Mouse (Mus musculus) yolk sac, embryonic 10.5 days (tissue): ENCODE measurements around the gene Mtor.

Experiments used
- DNase-seq: peaks from one replicate; pipeline ENCODE4 v3.0.0-alpha.2; 2017; ENCODE audit warnings: low spot score

Gene Mtor

GRCm38 (mm10) chr4:148487841-148488240 lies 39.4 kb downstream of the Mtor start:
- no peak for DNase-seq

GRCm38 (mm10) chr4:148490502-148490901 lies 42.1 kb downstream of the Mtor start:
- DNase-seq = no peak

- DNase-seq = no peak
Measured at GRCm38 (mm10) chr4:148491448-148491847, 43.0 kb downstream of the Mtor start.

- DNase-seq = no peak
Measured at GRCm38 (mm10) chr4:148495160-148495559, 46.7 kb downstream of the Mtor start.

- DNase-seq = no peak
Measured at GRCm38 (mm10) chr4:148495874-148496689, 47.7 kb downstream of the Mtor start.

GRCm38 (mm10) chr4:148500410-148500867 lies 52.0 kb downstream of the Mtor start, which contains the start of gene Angptl7:
Angptl7 (minus strand) TSS chr4:148500460.
- no peak for DNase-seq

- DNase-seq = no peak
Measured at GRCm38 (mm10) chr4:148504497-148504959, 56.1 kb downstream of the Mtor start.

- no peak for DNase-seq
Measured at GRCm38 (mm10) chr4:148507585-148507984, 59.2 kb downstream of the Mtor start.

- no peak for DNase-seq
Measured at GRCm38 (mm10) chr4:148508084-148508849, 59.9 kb downstream of the Mtor start.

- DNase-seq = no peak
Measured at GRCm38 (mm10) chr4:148509450-148510084, 61.2 kb downstream of the Mtor start.

GRCm38 (mm10) chr4:148510691-148511090 lies 62.3 kb downstream of the Mtor start:
- no peak for DNase-seq

GRCm38 (mm10) chr4:148511334-148511733 lies 62.9 kb downstream of the Mtor start:
- DNase-seq = no peak

GRCm38 (mm10) chr4:148513021-148513559 lies 64.7 kb downstream of the Mtor start:
- DNase-seq = no peak

GRCm38 (mm10) chr4:148515313-148515712 lies 66.9 kb downstream of the Mtor start:
- no peak for DNase-seq

- DNase-seq = no peak
Measured at GRCm38 (mm10) chr4:148517809-148518208, 69.4 kb downstream of the Mtor start.

- no peak for DNase-seq
Measured at GRCm38 (mm10) chr4:148518235-148518795, 69.9 kb downstream of the Mtor start.

- DNase-seq = no peak
Measured at GRCm38 (mm10) chr4:148523538-148523937, 75.1 kb downstream of the Mtor start.

GRCm38 (mm10) chr4:148527158-148527910 lies 78.9 kb downstream of the Mtor start:
- no peak for DNase-seq

GRCm38 (mm10) chr4:148530351-148530750 lies 81.9 kb downstream of the Mtor start:
- DNase-seq = no peak

GRCm38 (mm10) chr4:148530778-148531177 lies 82.4 kb downstream of the Mtor start:
- DNase-seq = no peak

GRCm38 (mm10) chr4:148531341-148531740 lies 82.9 kb downstream of the Mtor start:
- no peak for DNase-seq
